Mouse (Mus musculus): ENCODE data around the gene Got1. TPM values are rescaled to one million over a fixed set of nuclear protein-coding genes. Genes with fewer than 3 reads are reported as not detected.

Gene Got1
- total and polyA plus RNA-seq, 3 experiments = 12.7 to 60.3 (median 57.9) TPM

DNA sequence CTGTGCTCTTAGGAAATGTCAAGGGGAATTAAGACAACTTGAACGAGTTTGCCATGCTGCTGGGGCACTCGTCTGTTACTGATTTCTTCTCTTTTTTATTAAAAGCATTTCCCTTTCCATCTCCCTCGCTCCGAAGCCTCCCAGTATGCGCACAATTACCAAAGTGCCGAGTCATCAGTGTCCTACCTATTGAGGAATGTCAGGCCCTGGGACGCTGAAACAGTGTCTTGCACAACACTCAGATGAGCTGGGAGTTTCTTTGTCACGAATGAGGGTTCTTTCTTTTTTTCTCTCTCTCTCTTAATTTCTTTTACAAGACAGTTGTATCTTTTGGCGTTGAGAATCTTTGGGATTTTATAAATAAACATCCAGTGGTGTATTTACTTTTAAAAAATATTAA lies 43.9 kb downstream of the Got1 start:
- TF ChIP-seq GATA2 (IDR thresholded peaks at IDR 0.05; ENCODE audit: borderline replicate concordance, low read depth, low read length) = no peak
- TF ChIP-seq TAL1 (conservative IDR thresholded peaks at IDR 0.05; ENCODE audit: low read depth, low read length) = no peak
- no peak for TF ChIP-seq GATA1 (IDR thresholded peaks at IDR 0.05; ENCODE audit: borderline replicate concordance, low read length)
- no peak for TF ChIP-seq CTCF (IDR thresholded peaks at IDR 0.05; ENCODE audit: low read depth, low read length)
- no peak for TF ChIP-seq POLR2AphosphoS5 (IDR thresholded peaks at IDR 0.05; ENCODE audit: insufficient replicate concordance, low read depth, low read length)

DNA sequence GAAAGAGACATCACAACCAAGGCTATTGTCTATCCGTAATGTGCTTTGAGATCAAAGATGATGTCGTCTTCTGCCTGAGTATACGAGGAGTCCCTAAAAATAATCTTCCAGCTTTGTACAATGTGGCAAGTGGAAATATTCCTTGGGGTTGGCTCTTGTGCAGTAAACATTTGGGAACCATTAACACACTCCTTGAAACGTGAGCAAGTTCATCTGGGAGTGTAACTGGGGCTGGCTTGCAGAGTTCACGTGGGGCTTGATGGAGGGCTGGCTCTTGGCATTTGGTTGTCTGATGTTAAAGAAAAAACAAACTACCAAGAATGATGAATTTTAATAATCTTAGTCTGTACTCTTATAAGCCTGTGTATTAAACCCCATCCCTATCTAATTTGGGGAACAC lies 45.0 kb downstream of the Got1 start:
- DNase-seq (ENCODE audit: low spot score) (no peak), ATAC-seq (ENCODE audit: extremely low read depth, insufficient number of reproducible peaks, low FRiP score, poor library complexity, severe bottlenecking) (no peak)
- TF ChIP-seq CTCF (IDR thresholded peaks at IDR 0.05; ENCODE audit: low read depth, low read length) = no peak
- no peak for TF ChIP-seq POLR2AphosphoS5 (IDR thresholded peaks at IDR 0.05; ENCODE audit: insufficient replicate concordance, low read depth, low read length)
- no peak for TF ChIP-seq GATA2 (IDR thresholded peaks at IDR 0.05; ENCODE audit: borderline replicate concordance, low read depth, low read length)
- no peak for TF ChIP-seq TAL1 (conservative IDR thresholded peaks at IDR 0.05; ENCODE audit: low read depth, low read length)
- no peak for TF ChIP-seq GATA1 (IDR thresholded peaks at IDR 0.05; ENCODE audit: borderline replicate concordance, low read length)
- Histone ChIP-seq H3K27me3 (ENCODE audit: insufficient read depth, low read length) (no peaks in the 10 kb centered on the region), H3K9me3 (replicated peaks) (no peaks in the 10 kb centered on the region), H3K4me1 (ENCODE audit: insufficient read depth, low read depth, low read length) (peaks cover 5% of the 10 kb centered on the region; the same call in 1 of the 2 replicates), H3K4me3 (ENCODE audit: low read depth, low read length) (no peak overlapping the region), H3K36me3 (replicated peaks) (peaks cover 80% of the 10 kb centered on the region)

More for the DNA sequence above, 43.9 kb downstream of the Got1 start:
- no peaks in the 10 kb centered on the region for H3K9me3 ChIP-seq (replicated peaks)
- H3K4me1 ChIP-seq (ENCODE audit: insufficient read depth, low read depth, low read length) = peaks cover 5% of the 10 kb centered on the region; the same call in 1 of the 2 replicates
- H3K36me3 ChIP-seq (replicated peaks) = peaks cover 81% of the 10 kb centered on the region
- no peak for ATAC-seq (ENCODE audit: extremely low read depth, insufficient number of reproducible peaks, low FRiP score, poor library complexity, severe bottlenecking)
- H3K4me3 ChIP-seq (ENCODE audit: low read depth, low read length) = no peak overlapping the region
- DNase-seq (ENCODE audit: low spot score) = no peak
- H3K27me3 ChIP-seq (ENCODE audit: insufficient read depth, low read length) = no peaks in the 10 kb centered on the region

GRCm38 (mm10) chr19:43478891-43479290 lies 45.5 kb downstream of the Got1 start:
- peaks cover 5% of the 10 kb centered on the region; the same call in 1 of the 2 replicates for H3K4me1 ChIP-seq (ENCODE audit: insufficient read depth, low read depth, low read length)
- H3K36me3 ChIP-seq (replicated peaks) = peaks cover 75% of the 10 kb centered on the region
- peak; percentile 30 for DNase-seq (ENCODE audit: low spot score)
- H3K27me3 ChIP-seq (ENCODE audit: insufficient read depth, low read length) = no peaks in the 10 kb centered on the region
- TF ChIP-seq TAL1 (conservative IDR thresholded peaks at IDR 0.05; ENCODE audit: low read depth, low read length) = no peak
- TF ChIP-seq CTCF (IDR thresholded peaks at IDR 0.05; ENCODE audit: low read depth, low read length) = peak; percentile 92
- H3K9me3 ChIP-seq (replicated peaks) = no peaks in the 10 kb centered on the region
- H3K4me3 ChIP-seq (ENCODE audit: low read depth, low read length) = no peak overlapping the region
- ATAC-seq (ENCODE audit: extremely low read depth, insufficient number of reproducible peaks, low FRiP score, poor library complexity, severe bottlenecking) = no peak

DNA sequence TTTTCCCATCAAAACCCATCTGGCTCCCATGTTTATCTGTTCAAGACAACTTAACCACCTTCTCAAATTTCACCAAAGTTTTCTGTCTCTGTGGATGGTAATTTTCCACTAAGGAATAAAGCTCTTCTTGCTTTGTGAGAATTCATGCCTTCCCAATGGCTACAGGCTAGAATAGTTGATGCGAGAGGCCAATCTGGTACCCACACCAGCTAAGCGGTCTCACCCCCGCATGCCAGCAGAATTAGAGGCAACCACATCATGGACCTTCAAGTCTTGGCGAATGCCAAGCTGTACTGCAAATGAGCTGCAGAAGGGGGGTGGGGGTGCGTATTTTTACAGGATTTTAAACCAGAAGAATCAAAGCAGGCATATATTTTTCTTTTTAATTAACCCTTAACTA lies 47.0 kb downstream of the Got1 start:
- H3K27me3 ChIP-seq (ENCODE audit: insufficient read depth, low read length) = no peaks in the 10 kb centered on the region
- no peak for ATAC-seq (ENCODE audit: extremely low read depth, insufficient number of reproducible peaks, low FRiP score, poor library complexity, severe bottlenecking)
- H3K36me3 ChIP-seq (replicated peaks) = peaks cover 73% of the 10 kb centered on the region
- no peak overlapping the region for H3K4me3 ChIP-seq (ENCODE audit: low read depth, low read length)
- peaks cover 5% of the 10 kb centered on the region; the same call in 1 of the 2 replicates for H3K4me1 ChIP-seq (ENCODE audit: insufficient read depth, low read depth, low read length)
- no peak for TF ChIP-seq GATA1 (IDR thresholded peaks at IDR 0.05; ENCODE audit: borderline replicate concordance, low read length)
- no peak for TF ChIP-seq POLR2AphosphoS5 (IDR thresholded peaks at IDR 0.05; ENCODE audit: insufficient replicate concordance, low read depth, low read length)
- no peak for DNase-seq (ENCODE audit: low spot score)
- no peaks in the 10 kb centered on the region for H3K9me3 ChIP-seq (replicated peaks)

GRCm38 (mm10) chr19:43476063-43476462 lies 48.3 kb downstream of the Got1 start:
- peaks cover 74% of the 10 kb centered on the region for H3K36me3 ChIP-seq (replicated peaks)
- no peak for DNase-seq (ENCODE audit: low spot score)
- no peaks in the 10 kb centered on the region for H3K27me3 ChIP-seq (ENCODE audit: insufficient read depth, low read length)
- no peak for ATAC-seq (ENCODE audit: extremely low read depth, insufficient number of reproducible peaks, low FRiP score, poor library complexity, severe bottlenecking)
- TF ChIP-seq CTCF (IDR thresholded peaks at IDR 0.05; ENCODE audit: low read depth, low read length) (no peak), GATA1 (IDR thresholded peaks at IDR 0.05; ENCODE audit: borderline replicate concordance, low read length) (no peak), TAL1 (conservative IDR thresholded peaks at IDR 0.05; ENCODE audit: low read depth, low read length) (no peak), POLR2AphosphoS5 (IDR thresholded peaks at IDR 0.05; ENCODE audit: insufficient replicate concordance, low read depth, low read length) (no peak)
- H3K4me1 ChIP-seq (ENCODE audit: insufficient read depth, low read depth, low read length) = peaks cover 5% of the 10 kb centered on the region; the same call in 1 of the 2 replicates
- no peak overlapping the region for H3K4me3 ChIP-seq (ENCODE audit: low read depth, low read length)
- no peaks in the 10 kb centered on the region for H3K9me3 ChIP-seq (replicated peaks)

DNA sequence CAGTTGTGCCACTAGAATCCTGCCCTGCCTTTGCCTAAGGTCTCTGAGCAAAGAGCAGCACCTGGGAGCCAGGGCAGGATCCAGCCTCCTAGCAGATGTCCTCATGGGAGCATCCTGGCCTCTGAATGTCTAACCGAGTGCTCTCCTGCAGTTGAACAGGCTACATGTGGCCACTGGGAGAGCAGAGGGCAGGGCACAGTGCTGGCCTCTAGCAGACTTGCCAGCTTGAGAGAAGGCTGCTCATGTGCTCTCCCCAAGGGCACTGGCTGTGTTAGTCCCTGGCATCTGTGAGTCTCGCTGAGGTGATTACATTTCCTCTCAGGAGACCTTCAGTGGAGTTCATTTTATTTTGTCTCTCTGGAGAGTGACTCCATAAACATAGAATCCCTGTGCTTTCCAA lies 48.8 kb downstream of the Got1 start:
- Histone ChIP-seq H3K36me3 (replicated peaks) (peaks cover 73% of the 10 kb centered on the region), H3K9me3 (replicated peaks) (no peaks in the 10 kb centered on the region), H3K4me3 (ENCODE audit: low read depth, low read length) (no peak overlapping the region), H3K4me1 (ENCODE audit: insufficient read depth, low read depth, low read length) (peaks cover 5% of the 10 kb centered on the region; the same call in 1 of the 2 replicates), H3K27me3 (ENCODE audit: insufficient read depth, low read length) (no peaks in the 10 kb centered on the region)
- ATAC-seq (ENCODE audit: extremely low read depth, insufficient number of reproducible peaks, low FRiP score, poor library complexity, severe bottlenecking) (no peak), DNase-seq (ENCODE audit: low spot score) (no peak)
- TF ChIP-seq POLR2AphosphoS5 (IDR thresholded peaks at IDR 0.05; ENCODE audit: insufficient replicate concordance, low read depth, low read length) = no peak
- no peak for TF ChIP-seq CTCF (IDR thresholded peaks at IDR 0.05; ENCODE audit: low read depth, low read length)
- TF ChIP-seq GATA2 (IDR thresholded peaks at IDR 0.05; ENCODE audit: borderline replicate concordance, low read depth, low read length) = no peak
- no peak for TF ChIP-seq GATA1 (IDR thresholded peaks at IDR 0.05; ENCODE audit: borderline replicate concordance, low read length)
- TF ChIP-seq TAL1 (conservative IDR thresholded peaks at IDR 0.05; ENCODE audit: low read depth, low read length) = no peak

- no peak for TF ChIP-seq TAL1 (conservative IDR thresholded peaks at IDR 0.05; ENCODE audit: low read depth, low read length)
- no peak for TF ChIP-seq CTCF (IDR thresholded peaks at IDR 0.05; ENCODE audit: low read depth, low read length)
- TF ChIP-seq GATA2 (IDR thresholded peaks at IDR 0.05; ENCODE audit: borderline replicate concordance, low read depth, low read length) = no peak
- TF ChIP-seq POLR2AphosphoS5 (IDR thresholded peaks at IDR 0.05; ENCODE audit: insufficient replicate concordance, low read depth, low read length) = no peak
- TF ChIP-seq GATA1 (IDR thresholded peaks at IDR 0.05; ENCODE audit: borderline replicate concordance, low read length) = no peak
- H3K4me1 ChIP-seq (ENCODE audit: insufficient read depth, low read depth, low read length) = peaks cover 5% of the 10 kb centered on the region; the same call in 1 of the 2 replicates
- DNase-seq (ENCODE audit: low spot score) = no peak
- no peak overlapping the region for H3K4me3 ChIP-seq (ENCODE audit: low read depth, low read length)
- no peaks in the 10 kb centered on the region for H3K27me3 ChIP-seq (ENCODE audit: insufficient read depth, low read length)
- H3K36me3 ChIP-seq (replicated peaks) = peaks cover 81% of the 10 kb centered on the region
- H3K9me3 ChIP-seq (replicated peaks) = no peaks in the 10 kb centered on the region
- no peak for ATAC-seq (ENCODE audit: extremely low read depth, insufficient number of reproducible peaks, low FRiP score, poor library complexity, severe bottlenecking)
These were observed 51.6 kb downstream of the Got1 start for GRCm38 (mm10) chr19:43472781-43473180.
